Mouse (Mus musculus): Measurements from ENCODE around the gene Tnks1bp1.

Tnks1bp1 gene

DNA sequence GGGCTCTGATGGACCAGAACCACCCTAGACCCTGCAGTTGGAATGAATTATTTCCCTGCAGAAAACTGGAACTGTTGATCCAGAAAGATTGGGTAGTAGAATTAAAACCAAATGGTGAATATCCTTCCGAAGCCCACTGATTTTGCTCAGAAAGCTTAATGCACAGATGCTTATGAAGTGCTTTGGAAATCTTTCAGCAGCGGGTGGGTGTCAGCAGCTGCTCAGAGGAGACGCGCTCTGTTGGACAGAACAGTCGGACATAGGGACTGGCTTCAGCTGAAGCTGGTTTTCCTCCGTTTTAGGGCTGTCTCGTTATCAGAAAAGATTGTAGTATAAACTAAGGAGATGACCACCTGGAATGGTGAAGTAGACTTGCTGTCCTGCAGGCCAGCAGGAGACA, 4.2 kb upstream of the Tnks1bp1 start:
- no peak for DNase-seq

DNA sequence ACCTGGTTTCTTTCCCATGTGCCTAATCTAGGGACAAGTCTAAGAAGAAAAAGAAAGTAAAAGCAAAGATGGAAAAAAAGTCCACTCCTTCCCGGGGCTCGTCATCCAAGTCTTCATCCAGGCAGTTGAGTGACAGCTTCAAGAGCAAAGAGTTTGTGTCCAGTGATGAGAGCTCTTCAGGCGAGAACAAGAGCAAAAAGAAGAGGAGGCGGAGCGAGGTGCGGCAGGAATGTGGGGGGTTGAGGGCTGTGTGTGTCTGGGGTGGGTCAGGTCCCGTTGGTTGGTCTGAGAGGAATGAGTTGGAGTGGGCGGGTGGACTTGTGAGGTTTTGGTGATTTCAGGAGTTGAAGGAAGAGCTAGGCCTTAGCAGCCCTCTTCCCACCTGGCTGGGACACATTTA, 1.6 kb upstream of the Tnks1bp1 start:
- DNase-seq = no peak

DNA sequence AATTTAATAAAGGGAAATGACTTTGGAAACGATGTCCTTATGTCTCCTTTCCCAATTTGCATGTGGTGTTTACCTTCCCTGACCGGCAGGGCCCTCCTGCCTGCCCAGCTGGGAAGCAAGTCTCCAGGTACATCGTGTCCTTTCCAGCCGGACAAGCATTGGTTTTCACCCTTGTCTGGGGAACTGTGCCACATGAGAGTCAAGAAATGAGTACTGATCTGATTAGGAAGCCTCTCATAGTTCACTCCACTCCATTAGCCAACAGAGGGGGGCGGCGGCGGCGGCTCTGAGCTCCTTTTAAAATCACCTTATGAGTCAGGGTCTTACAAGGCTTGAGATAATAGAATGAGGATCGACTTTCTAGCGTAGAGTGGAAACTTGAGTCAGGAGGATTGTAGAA, 741 bp upstream of the Tnks1bp1 start:
- peak; percentile 26 for DNase-seq

DNA sequence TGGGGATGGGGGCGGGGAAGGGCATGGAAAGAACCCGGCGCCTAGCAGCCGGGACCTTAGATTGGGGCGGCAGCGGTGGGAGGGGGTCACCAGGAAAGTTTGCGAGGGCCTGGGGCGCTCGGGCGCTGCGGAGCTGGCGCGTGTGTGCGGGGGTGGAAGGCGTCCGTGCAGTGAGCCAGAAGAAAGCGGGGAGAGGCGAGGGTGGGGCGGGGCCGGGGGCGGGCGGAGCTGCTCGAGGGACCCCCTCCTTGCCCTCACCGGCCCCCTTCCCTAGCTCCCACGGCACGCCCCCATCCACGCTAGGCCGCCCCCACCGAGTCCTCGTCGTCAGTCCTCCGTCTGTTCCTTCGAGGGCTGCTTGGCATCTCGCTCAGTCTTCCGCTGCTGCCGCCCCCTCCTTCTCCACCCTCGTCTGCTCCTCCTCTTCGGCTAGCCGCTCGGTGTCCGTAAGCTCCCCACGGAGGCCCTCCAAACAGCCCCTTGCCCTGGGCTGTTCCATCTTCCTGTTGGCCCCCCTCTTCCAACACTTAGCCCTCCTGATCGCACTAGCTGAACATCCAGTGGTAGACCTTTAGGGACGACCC, 438 bp downstream of the Tnks1bp1 start:
- DNase-seq = peak; percentile 79

DNA sequence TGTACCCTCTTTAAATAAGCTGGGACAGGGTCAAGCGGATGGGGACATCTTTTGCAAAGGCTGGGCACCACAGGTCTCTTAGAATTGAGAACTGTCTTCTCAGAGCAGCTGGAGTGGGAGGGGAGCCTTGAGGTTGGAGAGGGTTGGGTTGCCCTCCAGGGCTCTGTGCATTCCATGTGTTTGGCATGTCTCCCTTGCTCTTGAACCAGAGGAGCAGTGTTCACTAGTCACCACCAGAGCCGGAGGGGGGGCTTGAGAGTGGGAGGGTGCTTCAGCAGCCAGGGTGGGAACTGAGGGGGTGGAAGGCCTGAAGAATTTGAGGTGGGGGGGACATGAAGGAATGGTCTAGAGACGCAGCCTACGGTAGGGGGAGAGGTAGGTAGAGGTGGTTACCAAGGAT, 1.5 kb downstream of the Tnks1bp1 start:
- no peak for DNase-seq

DNA sequence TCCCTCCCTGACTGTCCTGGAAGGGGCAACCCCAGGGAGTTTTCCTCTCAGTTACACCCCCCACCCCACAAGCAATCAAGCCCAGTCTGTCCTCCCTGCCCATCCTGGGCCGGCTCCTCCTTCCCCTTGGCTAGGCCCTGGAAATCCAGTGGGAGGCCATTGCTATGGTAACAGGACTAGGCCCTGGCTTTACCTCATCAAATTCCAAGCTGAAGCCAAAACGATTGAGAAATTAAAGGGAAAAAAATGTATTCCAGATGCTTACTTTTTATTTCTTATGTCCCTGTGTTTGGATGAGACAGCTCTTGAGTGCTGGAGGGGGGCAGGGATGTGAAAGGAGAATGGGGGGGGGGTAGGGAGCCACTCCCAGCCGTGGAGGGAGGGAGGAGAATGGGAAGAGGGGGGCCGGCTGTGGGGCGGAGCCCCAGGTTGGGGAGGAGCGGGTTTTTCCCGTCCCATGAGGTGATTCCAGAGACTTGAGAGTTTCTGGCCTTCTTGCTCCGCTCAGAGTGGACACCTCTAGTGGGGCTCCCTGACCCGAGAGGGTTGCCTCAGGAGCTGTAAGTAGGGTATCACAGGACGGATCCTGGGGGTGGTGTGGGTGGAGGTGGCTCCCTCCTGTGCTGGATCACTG, 2.3 kb downstream of the Tnks1bp1 start:
- peak; percentile 74 for DNase-seq

DNA sequence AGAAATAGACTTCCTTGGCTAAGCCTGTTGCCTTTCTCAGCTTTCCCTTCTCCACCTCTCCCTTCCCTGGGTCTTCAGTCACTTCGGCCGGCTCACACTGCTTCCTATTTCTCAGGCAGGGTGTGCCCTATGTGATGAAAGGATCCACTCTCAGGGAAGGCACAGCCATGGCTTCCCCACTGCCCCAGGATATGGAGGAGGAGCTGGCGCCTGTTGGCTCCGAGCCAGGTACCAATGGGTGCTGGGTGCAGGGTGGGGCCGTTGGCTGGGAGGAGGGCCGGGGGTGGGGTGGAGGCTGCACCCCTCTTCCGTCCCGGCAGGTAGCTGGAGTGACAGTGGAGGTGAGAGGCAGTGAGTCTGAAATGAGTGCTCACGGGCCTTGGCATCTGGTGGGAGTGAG, 2.9 kb downstream of the Tnks1bp1 start:
- DNase-seq = peak; percentile 55

DNA sequence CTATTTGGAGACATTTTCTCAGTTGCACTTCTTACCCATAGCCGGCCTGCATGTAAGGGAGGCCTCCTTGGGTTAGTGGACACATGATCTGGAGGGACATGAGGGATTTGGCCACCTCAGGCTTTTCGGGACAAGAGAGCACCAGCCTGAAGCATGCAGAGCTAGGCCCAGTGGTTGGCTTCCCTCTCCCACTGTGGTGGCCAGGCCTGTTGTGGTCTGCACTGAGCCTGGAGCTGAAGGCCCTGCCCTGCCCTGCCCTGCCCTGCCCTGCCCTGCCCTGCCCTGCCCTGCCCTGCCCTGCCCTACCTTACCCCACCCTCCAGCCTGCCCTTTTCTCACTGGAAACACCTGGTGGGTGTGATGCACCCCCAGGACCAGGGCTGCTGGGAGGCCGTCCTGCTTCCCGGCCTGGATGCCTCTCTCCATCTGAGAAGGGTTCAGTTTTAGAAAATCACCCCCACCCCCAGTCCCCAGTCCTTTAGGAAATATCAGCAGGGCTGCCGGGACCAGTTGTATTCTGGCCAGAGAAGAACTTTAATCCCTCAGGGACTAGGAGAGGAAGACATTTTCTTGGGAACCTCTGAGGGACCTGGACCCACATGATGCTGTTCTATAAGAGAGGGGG, 5.5 kb downstream of the Tnks1bp1 start:
- DNase-seq = no peak

DNA sequence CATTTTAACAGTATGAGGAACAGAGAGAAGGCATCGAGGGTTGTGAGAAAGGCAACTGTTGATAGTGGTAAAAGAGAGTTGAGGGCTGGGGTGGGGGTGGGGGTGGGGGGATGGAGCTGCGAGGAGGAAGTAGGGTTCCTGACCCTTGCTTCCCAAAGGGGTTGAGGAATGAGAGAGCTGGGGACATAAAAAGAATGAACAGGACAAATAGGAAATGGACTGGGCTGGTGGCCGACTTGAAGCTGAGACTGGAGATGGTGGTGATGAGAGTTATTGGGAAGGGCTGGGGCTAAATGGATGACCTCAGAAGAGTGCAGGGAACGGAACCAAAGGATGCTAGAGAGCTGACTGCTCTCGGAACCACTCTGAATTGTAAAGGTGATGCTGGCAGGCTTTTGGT, 8.9 kb downstream of the Tnks1bp1 start:
- peak; percentile 63 for DNase-seq

DNA sequence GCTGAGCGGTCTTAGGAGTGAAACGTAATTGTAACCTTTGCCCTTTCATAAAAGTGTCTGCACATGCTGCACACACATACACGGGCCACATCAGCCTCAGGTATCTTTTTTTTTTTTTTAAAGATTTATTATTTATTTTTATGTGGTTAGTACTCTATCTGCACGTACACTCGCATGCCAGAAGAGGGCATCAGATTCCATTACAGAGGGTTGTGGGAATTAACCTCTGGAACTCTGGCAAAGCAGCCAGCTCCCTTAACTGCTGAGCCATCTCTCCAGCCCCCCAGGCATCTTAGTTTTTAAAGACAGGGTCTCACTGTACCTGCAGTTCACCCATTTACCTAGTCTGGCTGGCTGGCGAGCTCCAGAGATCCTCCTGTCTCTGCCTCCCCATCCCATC, 11.9 kb downstream of the Tnks1bp1 start:
- DNase-seq = no peak

DNA sequence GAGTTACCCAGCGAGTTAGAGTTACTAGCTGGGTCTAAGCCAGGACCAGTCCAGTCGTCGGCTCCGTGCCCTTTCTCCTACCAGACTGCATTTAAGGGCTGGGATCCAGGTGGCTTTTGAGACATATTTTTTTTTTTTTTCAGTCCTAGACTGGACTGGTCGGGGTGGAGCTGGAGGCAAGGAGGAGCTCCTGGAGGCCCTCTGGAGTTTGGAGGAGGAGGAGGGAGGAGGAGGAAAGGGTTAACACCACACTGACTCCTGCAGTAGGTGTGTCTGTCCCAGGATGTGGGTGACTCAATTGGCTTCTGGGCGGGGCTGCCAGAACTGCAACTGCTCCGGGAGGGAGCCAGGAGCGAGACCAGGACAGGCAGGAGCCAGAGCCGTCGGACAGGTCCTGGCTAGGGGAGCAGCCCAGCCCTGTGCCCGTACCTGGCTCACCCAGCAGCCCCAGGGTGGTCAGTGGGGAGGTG, 12.8 kb downstream of the Tnks1bp1 start:
- DNase-seq = peak; percentile 84

DNA sequence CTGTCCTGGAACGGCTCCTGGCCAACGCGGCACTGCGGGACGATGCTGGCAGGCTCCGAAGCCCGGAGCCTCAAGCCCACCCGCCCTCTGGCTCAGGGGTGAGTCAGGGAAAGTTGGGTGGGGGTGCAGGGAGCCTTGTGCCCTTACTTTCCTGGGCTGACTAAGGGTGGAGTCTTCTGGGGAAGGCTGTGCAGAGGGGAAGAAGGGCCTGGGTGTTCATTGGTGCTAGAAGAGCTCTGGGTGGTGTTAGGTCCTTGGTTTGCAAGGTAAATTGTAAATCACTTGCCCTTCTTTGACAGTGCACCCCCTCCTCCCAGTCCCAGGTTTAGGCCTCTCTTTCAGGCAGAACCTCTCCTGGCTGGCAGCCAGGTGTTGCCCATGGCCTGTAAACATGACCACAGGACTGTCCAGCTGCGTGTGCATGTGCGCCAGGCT, 13.3 kb downstream of the Tnks1bp1 start:
- DNase-seq = peak; percentile 63

DNA sequence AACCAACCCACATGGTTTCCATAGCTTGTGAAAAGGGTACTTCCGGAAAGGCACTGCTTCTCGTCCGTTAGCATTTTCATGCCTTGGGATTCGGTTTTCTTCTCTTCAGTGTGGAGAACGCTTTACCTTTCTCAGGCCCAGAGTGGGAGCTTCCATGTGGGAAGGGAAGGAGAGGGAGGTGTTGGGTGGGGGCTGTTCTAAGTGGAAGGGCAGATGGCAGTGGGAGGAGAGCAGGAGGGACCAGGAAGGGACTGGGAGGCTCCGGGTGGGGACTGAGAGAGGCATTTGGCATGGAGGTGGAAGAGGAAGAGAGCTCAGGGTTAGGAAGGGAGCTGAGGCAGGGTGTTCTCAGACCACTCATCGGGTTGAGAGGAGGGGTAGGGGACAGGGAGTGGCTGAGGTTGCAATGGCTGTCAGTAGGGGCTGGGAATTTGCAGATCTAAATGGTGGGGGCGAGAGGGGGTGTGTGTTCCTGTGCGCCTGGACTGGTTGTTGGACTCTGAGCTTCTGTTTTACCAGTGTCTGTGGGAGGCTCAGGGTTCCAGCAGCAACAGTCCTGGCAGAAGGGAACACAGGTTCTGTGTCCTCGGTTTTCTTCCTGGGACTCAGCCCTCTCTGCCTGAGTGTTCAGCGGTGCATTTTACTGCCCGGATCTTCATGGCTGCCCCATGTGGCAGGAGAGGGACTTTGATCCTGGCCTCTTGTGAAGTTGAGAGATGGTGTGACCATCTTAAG, 17.5 kb downstream of the Tnks1bp1 start:
- no peak for DNase-seq

DNA sequence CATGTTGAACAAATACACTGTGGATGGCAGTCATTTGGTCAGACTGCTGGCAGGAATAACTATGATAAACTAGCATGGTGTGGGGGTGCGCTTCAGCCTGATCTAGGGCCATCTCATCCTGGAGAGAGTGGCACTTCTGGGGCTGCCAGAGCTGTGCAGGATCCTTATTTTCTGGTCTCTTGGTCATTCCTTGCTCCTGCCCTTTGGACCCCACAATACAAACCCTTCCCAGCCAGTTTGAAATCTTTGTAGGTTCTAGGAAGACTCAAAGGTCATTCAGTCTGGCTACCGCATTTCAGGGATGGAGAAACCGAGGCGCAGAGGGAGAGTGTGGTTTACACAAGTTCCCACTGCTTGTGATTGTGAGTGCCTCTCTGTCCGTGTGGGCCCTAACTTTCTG, 19.1 kb downstream of the Tnks1bp1 start:
- no peak for DNase-seq

DNA sequence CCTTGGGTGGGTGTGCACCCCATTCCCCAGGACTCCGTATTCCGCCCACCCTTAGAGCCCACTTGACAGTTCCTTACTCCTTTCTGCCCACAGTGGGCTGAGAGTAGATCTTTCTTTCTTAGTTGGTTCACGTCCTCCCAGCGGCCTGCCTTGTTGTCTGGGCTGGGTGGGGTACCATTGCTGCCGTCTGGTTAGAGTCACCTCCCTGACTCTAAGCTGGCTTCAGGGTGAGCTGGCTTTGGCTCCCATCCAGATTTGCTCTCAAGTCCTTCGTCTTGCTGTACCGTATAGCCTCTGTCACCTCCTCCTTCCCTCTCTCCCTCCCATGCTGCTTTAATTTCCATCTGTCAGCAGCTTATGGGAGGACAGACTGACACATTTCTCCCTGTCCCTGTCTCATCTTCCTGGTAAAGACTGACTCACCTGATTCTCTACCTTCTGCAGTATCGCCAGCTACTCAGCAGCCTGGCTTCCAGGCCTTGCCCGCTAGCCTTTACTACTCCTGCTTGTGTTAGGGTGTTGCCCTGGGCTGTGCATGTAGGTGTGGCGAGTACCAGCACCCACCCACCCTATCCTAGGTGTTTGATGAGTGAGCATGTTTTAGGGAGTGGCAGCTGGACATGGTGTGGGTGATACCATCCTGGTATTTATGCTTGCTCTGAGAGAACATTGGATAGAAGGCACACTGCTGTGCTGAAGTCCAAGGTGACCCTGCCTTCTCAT, 20.2 kb downstream of the Tnks1bp1 start:
- DNase-seq = no peak

DNA sequence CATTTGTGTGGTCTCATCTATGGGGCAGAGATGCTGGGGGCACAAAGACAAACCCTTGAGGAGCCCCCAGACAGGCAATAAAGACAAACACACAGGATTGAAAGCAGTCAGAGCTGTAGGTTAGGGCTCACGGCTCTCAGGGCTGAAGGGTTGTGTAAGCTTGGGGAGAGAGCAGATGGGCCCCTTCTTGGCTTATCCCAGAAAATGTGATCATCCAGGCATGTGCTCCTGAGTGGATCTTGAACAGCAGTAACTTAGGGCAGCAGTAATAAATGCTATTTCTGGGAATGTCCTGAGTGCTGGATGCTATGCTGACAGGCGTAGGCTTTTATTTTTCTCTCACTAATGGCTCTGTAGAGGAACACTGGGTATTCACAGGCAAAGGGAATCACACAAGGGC, 20.8 kb downstream of the Tnks1bp1 start:
- DNase-seq = no peak

DNA sequence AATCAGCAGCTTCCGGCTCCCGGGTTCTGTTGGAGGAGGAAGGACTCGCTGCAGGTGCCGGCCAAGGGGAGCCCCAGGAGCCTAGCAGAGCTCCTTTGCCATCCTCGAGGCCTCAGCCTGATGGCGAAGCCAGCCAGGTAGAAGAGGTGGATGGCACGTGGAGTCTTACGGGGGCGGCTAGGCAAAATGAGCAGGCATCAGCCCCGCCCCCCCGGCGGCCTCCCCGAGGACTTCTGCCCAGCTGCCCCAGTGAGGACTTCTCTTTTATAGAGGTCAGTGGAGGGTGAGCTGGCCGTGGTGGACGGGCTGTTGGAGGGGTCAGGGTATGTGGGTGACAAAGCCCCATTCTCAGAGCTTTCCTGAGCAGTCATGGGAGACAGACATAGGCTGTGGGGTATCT, 22.3 kb downstream of the Tnks1bp1 start:
- no peak for DNase-seq

DNA sequence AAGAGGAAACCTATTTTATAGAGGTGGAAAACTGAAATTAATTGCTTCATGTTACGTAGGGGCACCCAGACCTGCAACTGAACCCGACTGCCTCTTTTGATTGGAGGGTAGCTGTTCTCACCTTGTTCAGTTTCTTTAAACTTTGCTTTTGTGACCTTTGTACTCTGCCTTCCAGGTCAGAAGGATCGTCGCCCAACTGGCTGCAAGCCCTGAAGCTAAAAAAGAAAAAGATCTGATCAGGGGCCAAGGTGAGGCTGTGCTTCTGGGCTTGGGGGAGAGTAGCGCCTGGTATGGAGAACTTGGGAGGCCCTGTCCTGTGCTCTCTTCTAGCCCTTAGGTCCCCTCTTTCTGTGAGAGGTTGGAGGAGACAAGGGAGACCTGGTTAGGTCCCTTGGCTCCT, 24.1 kb downstream of the Tnks1bp1 start:
- peak; percentile 52 for DNase-seq

DNA sequence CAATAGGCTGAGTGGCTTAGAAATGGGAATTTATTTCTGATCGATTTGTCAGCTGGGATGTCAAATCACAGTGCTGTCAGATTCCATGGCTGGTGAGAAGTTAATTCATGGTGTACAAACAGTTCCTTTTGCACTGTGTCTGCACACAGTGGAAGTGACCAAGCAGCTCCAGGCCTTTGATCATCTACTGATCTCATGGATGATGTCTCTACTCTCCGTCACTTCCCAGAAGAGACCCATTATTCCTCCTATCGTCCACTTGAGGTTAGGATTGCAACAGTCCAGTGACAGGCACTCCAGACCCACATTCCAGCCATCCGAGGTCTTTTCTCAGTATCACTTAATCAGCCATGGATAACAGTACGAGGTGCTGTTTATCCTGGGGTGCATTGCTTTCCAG, 25.9 kb downstream of the Tnks1bp1 start:
- DNase-seq = no peak

DNA sequence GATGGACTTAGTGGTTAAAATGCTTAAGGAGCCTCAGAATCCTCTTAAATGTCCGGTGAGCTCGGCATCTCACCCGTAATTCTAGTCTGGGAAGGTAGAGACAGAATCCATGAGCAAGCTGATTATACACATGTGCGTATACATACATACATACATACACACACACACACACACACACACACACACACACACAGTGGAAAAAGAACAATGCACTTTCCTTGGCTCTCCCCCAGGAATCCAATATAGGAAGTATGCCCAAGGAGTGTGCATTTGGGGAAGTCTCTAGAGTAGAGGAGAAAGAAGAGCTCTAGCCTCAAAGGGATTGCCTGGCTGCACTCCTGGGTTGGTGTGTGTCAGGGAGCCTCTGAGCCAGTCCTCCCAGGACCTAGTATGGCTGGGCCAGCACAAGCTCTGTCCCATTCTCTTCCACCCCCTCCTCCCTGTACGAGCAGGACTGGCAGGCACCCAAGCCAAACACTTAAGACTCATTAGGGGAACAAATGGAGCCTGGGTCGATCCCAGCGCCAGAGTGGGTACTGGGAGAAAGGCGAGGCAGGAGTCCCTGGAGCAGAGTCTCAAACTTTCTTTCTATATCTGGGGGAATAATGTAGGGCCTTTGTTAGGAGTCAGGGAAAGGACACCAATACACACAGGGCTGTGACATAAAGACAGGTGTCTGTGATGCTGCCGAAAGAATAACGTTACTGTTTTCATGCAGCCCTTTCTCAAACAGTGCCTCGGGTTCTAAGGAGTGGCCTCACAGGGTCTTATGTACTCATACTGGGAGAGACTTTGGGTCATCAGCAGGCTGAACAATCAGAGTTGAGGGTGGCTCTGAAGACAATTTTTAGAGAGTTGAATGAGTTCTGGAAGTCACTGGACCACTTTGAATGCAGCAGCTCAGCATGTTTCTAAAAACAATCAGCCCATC, 41.2 kb downstream of the Tnks1bp1 start:
- peak; percentile 62 for DNase-seq

DNA sequence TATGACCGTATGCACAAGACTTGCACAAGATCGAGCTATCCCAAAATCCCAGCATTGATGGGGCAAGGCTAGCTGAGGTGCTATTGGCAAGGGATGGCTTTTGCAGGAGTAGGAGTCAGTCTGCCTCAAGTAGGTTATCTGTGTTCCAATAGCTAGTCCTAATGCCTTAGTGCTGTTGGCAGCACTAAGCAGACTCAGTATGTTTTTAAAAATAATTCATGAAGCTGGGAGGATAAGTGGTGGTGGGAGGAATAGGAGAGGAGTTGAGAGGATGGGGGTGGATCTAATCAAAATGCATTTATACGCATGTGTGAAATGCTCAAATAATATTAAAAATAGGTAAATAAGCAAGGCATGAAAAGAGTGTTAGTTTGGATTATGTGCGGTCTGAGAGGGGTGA, 43.5 kb downstream of the Tnks1bp1 start:
- DNase-seq = no peak

DNA sequence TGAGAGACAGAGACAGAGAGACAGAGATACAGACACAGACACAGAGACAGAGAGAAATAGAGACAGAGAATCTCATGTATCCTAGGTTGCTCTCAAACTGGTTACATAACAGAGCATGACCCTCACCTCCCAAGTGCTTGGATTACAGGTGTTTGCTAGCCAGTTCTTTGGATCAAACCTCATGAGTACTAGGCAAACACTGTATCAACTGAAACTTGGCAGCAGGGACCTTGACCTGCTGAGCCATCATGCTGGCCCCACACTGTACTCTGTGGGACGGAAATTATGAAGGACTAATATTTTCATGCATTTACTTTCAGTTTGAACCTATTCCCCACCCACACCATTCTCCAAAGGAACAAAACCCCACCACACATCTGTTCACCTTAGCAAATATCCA, 45.6 kb downstream of the Tnks1bp1 start:
- no peak for DNase-seq

Data from kidney, postnatal 14 days (tissue).